ENCODE assay signal across 13 mouse cellular contexts in the genomic region with DNA sequence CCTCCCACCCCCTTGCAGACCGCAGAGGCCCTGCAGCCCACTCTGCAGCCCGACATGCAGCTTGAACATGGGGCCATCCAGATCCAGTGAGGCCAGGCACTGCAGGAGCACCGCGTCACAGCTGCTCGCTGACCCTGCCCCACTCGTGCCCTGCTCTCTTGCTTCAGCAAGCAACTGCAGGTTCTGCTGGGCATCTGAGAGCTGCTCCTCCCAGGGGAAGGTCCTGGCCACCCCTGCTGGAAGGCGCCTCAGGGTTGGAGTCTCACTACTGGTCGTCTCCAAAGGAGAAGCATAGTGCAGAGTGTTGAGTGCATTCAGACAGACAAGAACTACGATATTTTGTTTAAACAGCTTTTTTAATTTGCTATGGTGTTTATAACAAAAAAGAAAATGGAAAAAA.
A peak's percentile ranks its signal among the peaks of the same experiment; 100 is the strongest.
DNase-seq lines count a peak whose midpoint lies in the region.
"Had no signal": no experiment of that assay in that cellular context is flagged by ENCODE, and none has a peak within 500 bp of the region (broad histone marks: within the 10 kb centered on the region; RNA-seq: fewer than 3 reads in every experiment).

No protein-coding gene starts in this region.

- peak; percentile 57 for DNase-seq in adrenal gland, postnatal 10 days
- no peak for DNase-seq in adrenal gland, adult 2 months
- peak; percentile 59 for DNase-seq in adrenal gland, postnatal 14 days
- DNase-seq in adrenal gland, adult 8-10 months: no peak
- DNase-seq: adrenal gland, postnatal 25 days; B cell, adult 2 months; cerebellum, adult 11 months; cerebellum, adult 11-12 months; cerebellum, adult 18-20 months; cerebellum, adult 2 months; cerebellum, adult 8-10 months; cerebellum, adult 9-10 months; cerebellum, adult 9-11 months had no signal

Comparison
In these comparisons a context has a peak if more than half of its experiments do, and no peak if none do; other contexts are left out.
1. DNase-seq: peak in adrenal gland, postnatal 10 days (single experiment) and adrenal gland, postnatal 14 days (single experiment); none in adrenal gland, adult 2 months (single experiment) and adrenal gland, adult 8-10 months (single experiment).